Mouse (Mus musculus): ENCODE data around the gene Gpatch8.

- no peak for TF ChIP-seq CTCF (IDR thresholded peaks at IDR 0.05; ENCODE audit: extremely low read depth, insufficient read length, insufficient replicate concordance, low read depth, low read length)
- TF ChIP-seq POLR2A (IDR thresholded peaks at IDR 0.05; ENCODE audit: low read depth, low read length) = no peak
Observed at GRCm38 (mm10) chr11:102567723-102568122, 11.5 kb upstream of the Gpatch8 start.
